Mouse (Mus musculus): ENCODE results near the gene Hist2h2aa1. TPM values are rescaled to one million over a fixed set of nuclear protein-coding genes. Genes with fewer than 3 reads are reported as not detected.
A peak's percentile ranks its signal among the peaks of the same experiment; 100 is the strongest.
"Not testable (repeated sequence)": the region's sequence is repeated elsewhere in the genome, so short reads cannot be mapped to it uniquely, and the experiment has no call there.

Hist2h2aa1 gene
- total RNA-seq, 2 experiments from 2014 or later, result 21.8 to 28.9 TPM

- DNase-seq, result no peak
- intact Hi-C loops (cut with DNase I), result no loop called here
Observed at GRCm38 (mm10) chr3:96226695-96227648, 18.3 kb upstream of the Hist2h2aa1 start.

GRCm38 (mm10) chr3:96228828-96229227 is 16.5 kb upstream of the Hist2h2aa1 start:
- intact Hi-C loops (cut with DNase I), result no loop called here

DNA sequence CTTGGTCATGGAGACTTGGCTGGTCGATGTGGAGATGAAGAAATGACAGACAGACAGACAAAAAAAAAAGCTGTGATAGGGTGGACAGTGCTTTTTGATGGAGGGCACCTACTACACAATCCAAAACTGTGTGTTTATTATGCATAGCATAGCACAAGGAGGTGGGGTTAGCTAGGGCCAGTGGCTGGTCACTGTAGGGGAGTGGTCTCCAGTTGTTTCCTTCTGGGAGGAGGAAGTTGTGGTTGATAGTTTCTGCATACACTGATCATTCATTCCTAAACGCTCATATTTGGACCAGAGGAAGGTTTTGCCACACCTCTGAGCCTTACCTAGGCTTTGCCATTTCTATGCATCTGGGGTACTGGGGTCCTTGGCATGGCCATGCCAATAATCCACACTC is 14.9 kb upstream of the Hist2h2aa1 start:
- intact Hi-C loops (cut with DNase I), result no loop called here
- no peak for DNase-seq

More at GRCm38 (mm10) chr3:96228828-96229227, 16.5 kb upstream of the Hist2h2aa1 start:
- DNase-seq, result no peak

- intact Hi-C loops (cut with DNase I), result no loop called here
- no peak for DNase-seq
Observed at GRCm38 (mm10) chr3:96230910-96231757, 14.2 kb upstream of the Hist2h2aa1 start.

- intact Hi-C loops (cut with DNase I), result no loop called here
- no peak for DNase-seq
Observed at GRCm38 (mm10) chr3:96231758-96232120, 13.6 kb upstream of the Hist2h2aa1 start.

GRCm38 (mm10) chr3:96234914-96235313 is 10.4 kb upstream of the Hist2h2aa1 start:
- DNase-seq, result no peak
- intact Hi-C loops (cut with DNase I), result no loop called here

DNA sequence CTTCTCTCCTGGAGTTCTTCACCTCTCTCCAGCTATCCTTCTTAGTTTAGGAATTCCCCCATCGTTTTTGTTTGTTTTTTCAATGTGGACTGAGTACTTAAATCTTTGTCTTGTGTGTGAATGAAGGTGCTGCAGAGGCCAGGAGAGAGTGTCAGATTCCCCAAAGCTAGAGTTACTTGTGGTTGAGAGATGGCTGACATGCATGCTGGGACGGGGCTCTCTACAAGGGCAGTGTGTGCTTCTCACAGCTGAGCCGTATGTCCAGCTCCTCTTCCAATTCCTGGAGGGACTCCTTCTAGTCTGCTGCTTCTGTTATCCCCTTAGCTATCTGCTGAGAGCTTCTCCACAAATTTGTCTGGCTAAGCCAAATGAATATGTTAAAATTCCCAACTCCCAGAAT is 9.5 kb upstream of the Hist2h2aa1 start:
- intact Hi-C loops (cut with DNase I), result loop anchor here (2.0 kb wide), 1 partner anchor 13 kb away; no protein-coding TSS in a partner anchor
- DNase-seq, result no peak

GRCm38 (mm10) chr3:96236834-96237334 is 8.4 kb upstream of the Hist2h2aa1 start:
- DNase-seq, result no peak
- intact Hi-C loops (cut with DNase I), result loop anchor here (2.0 kb wide), 1 partner anchor 14 kb away; no protein-coding TSS in a partner anchor

- intact Hi-C loops (cut with DNase I), result loop anchor here (2.0 kb wide), 1 partner anchor 15 kb away; no protein-coding TSS in a partner anchor
- DNase-seq, result no peak
Observed at GRCm38 (mm10) chr3:96237335-96237903, 7.9 kb upstream of the Hist2h2aa1 start.

DNA sequence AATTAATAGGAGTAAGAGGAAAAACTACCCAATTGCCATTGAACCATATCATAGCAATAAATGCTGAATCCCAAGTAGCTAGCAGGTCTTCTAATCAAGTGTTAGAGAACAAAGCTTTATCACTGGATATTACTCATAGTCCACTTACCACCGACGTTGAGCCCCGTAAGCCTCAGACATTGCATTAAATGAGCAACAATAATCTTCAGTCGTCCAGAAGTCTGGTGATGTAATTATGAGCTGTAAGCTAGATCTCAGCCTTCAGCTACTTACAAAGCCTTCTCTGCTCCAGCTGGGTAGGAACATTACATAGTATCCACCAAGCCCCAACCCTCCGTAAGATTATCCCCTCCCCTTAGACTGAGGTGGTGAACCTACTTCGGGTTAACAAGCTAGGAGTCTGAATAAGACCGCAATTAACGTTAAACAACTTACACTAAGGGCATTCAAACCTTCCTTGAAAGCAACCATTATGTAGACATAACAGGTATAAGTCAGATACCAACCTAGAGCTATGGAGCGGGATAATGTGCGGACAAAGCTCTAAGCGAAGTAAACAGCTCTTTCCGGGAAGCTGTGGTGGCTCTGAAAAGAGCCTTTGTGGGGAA is 7.3 kb upstream of the Hist2h2aa1 start:
- DNase-seq, result no peak
- intact Hi-C loops (cut with DNase I), result loop anchor here (2.0 kb wide), 1 partner anchor 15 kb away; no protein-coding TSS in a partner anchor

DNA sequence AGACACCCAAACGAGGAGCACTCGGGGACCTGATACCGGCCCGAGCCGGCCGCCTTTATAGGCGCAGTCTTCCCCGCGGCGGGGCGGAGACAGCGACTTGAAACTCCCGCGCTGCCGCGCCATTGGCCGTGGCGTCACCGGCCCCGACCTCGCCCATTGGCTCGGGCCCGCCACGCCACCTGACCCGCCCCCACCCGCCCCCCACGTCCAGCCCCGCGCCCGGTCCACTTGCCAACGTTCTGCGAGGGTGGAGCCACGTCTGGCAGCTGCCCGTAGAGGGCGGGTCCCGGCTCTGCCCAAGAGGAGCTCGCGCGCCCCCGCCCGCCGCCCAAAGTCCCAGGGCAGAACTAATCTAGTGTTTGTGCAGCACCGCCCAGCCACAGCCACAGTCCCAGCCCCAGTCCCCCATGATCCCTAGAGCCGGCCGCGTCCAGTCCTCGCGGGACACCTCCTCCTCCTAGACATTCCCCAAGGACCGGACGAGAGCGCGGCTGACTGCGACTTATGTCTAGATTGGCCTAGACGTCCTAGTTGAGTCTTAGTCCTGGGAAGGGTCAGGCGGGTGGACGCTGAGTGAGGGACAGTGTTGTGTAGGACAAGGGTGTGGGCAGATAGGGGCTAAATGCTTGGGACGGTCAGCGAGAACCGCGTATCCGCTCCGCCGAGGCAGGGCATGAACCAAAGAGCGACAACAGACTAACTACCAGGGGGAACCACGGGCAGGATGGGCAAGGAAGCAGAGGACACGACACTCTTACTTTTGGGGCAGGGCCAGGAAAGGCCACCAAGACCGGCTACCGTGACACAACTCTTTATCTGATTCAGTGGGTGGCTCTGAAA is 6.1 kb upstream of the Hist2h2aa1 start, which contains the start of gene Hist2h3c2:
Hist2h3c2 (minus strand) TSS at position 174 of the 840 bp plus-strand sequence.
- peak; percentile 62 to 65 for DNase-seq
- intact Hi-C loops (cut with DNase I), result not testable (repeated sequence)

- peak; percentile 96 to 98 for DNase-seq
- intact Hi-C loops (cut with DNase I), result not testable (repeated sequence)
Observed at GRCm38 (mm10) chr3:96239949-96240798, 5.1 kb upstream of the Hist2h2aa1 start, which contains the start of gene Hist2h2aa2. TSS of gene Hist2h2aa2 (minus strand) at chr3:96240276.

- no peak for DNase-seq
- intact Hi-C loops (cut with DNase I), result no loop called here
Observed at GRCm38 (mm10) chr3:96240799-96241197, 4.5 kb upstream of the Hist2h2aa1 start.

GRCm38 (mm10) chr3:96243921-96244572 is 1.2 kb upstream of the Hist2h2aa1 start:
- intact Hi-C loops (cut with DNase I), result no loop called here
- no peak for DNase-seq

DNA sequence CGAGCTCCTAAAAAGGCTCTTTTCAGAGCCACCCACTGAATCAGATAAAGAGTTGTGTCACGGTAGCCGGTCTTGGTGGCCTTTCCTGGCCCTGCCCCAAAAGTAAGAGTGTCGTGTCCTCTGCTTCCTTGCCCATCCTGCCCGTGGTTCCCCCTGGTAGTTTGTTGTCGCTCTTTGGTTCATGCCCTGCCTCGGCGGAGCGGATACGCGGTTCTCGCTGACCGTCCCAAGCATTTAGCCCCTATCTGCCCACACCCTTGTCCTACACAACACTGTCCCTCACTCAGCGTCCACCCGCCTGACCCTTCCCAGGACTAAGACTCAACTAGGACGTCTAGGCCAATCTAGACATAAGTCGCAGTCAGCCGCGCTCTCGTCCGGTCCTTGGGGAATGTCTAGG is 721 bp downstream of the Hist2h2aa1 start:
- intact Hi-C loops (cut with DNase I); DNase-seq: not testable (repeated sequence)

GRCm38 (mm10) chr3:96246427-96246856 is 1.1 kb downstream of the Hist2h2aa1 start, which contains the start of gene Hist2h3c1:
TSS of gene Hist2h3c1 (plus strand) at chr3:96246685.
- intact Hi-C loops (cut with DNase I), result not testable (repeated sequence)

DNA sequence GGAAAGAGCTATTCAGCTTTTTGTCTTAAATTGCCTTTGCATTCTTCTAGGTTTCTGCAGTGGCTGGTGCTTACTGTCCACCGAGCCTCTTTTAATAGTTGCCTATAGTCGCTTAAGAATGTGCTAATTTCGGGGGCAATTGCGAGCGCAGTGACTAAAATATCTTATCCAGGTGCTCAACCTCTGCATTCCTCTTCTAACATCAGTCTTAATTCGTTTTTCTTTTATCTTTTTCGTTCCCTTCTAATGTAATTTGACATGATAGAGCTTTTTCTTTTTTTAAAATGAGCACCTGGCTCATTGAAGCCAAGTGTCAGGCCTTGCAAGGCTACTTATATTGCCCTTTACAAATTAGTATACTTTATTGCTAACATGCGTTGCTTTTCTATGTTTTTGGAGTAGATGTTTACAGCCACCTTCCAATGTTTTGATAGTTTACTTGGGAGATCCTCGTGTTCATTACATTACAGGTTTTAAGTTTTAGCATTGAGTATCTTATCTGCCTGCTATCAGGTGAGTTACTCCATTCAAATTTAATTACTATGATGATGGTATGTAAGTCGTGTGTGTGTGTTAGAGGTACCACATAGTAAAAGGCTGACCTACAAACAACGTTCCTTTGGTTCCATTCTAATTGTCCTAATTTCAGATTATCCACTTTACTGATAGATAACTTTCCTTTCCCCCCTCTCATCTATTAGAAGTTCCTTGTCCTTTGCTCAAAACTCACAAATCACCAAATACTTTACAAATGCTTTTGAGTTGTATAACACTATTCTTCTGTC is 2.3 kb downstream of the Hist2h2aa1 start:
- no peak for DNase-seq
- intact Hi-C loops (cut with DNase I), result no loop called here

More at GRCm38 (mm10) chr3:96246427-96246856, 1.1 kb downstream of the Hist2h2aa1 start, which contains the start of gene Hist2h3c1:
- DNase-seq, result not testable (repeated sequence)

Measured in heart, postnatal 10 days (tissue).